Mouse (Mus musculus) neural tube, embryonic 15.5 days (tissue): ENCODE data around the gene Atp2c2. TPM values are rescaled to one million over a fixed set of nuclear protein-coding genes. Genes with fewer than 3 reads are reported as not detected.

ENCODE experiments used
- ATAC-seq: fragments of 200-750 bp; cut with Nextera tagmentation; 2 replicates; pipeline ENCODE4 v1.8.0; 2017; ENCODE audit warnings: mild to moderate bottlenecking, moderate TSS enrichment, moderate library complexity; ENCODE audit not compliant: low FRiP score
- H3K27ac ChIP-seq: fragments of 300-500 bp; sonication (generic); replicated peaks from 2 replicates; pipeline ENCODE4 v1.5.1; 2015; ENCODE audit warnings: mild to moderate bottlenecking, inconsistent platforms
- H3K27me3 ChIP-seq: fragments of 300-500 bp; sonication (generic); replicated peaks from 2 replicates; pipeline ENCODE4 v1.6.1; 2015; ENCODE audit warnings: inconsistent platforms
- H3K36me3 ChIP-seq: fragments of 300-500 bp; sonication (generic); 2 replicates; pipeline ENCODE4 v1.6.1; 2015; ENCODE audit warnings: inconsistent platforms
- H3K4me1 ChIP-seq: fragments of 300-500 bp; sonication (generic); 2 replicates; pipeline ENCODE4 v1.6.1; 2015; ENCODE audit warnings: inconsistent platforms
- H3K4me2 ChIP-seq: fragments of 300-500 bp; sonication (generic); 2 replicates; pipeline ENCODE4 v1.6.1; 2015; ENCODE audit warnings: inconsistent platforms, mild to moderate bottlenecking, moderate library complexity
- H3K4me3 ChIP-seq: fragments of 300-500 bp; sonication (generic); replicated peaks from 2 replicates; pipeline ENCODE4 v1.5.1; 2015; ENCODE audit warnings: mild to moderate bottlenecking, inconsistent platforms
- H3K9ac ChIP-seq: fragments of 300-500 bp; sonication (generic); replicated peaks from 2 replicates; pipeline ENCODE4 v1.6.1; 2015; ENCODE audit warnings: mild to moderate bottlenecking, inconsistent platforms
- H3K9me3 ChIP-seq: fragments of 300-500 bp; sonication (generic); replicated peaks from 2 replicates; pipeline ENCODE4 v1.6.1; 2016; ENCODE audit warnings: inconsistent platforms
- WGBS: fragments of 180-500 bp; shearing (Covaris S2); methylation state at CpG from one replicate; pipeline ENCODE4 v1.1.7; 2015; ENCODE audit warnings: mixed read lengths; 5-methylcytosine and 5-hydroxymethylcytosine counted together
- polyA plus RNA-seq: library from polyadenylated mRNA; unstranded; fragments of >200 nt; fragmentation: Nextera tagmentation; extraction: Ambion mirVana; gene quantifications from 2 replicates; pipeline ENCODE4 v1.2.1, GENCODE M21; 2015

Gene Atp2c2
- polyA plus RNA-seq, 1 experiment from 2014 or later = 0.36 TPM

GRCm38 (mm10) chr8:119789581-119789980 lies 89.8 kb downstream of the Atp2c2 start:
- Histone ChIP-seq H3K9me3 (no peaks in the 10 kb centered on the region), H3K4me1 (peaks cover 23% of the 10 kb centered on the region), H3K9ac (no peak overlapping the region), H3K4me3 (no peak overlapping the region), H3K4me2 (no peak overlapping the region), H3K27me3 (no peaks in the 10 kb centered on the region), H3K27ac (no peak overlapping the region), H3K36me3 (no peaks in the 10 kb centered on the region)
- ATAC-seq = no peak
- 89% methylated on average over 7 of the region's 7 CpGs for WGBS

GRCm38 (mm10) chr8:119791804-119792704 lies 92.2 kb downstream of the Atp2c2 start:
- Histone ChIP-seq H3K4me3 (no peak overlapping the region), H3K4me2 (no peak overlapping the region), H3K27me3 (no peaks in the 10 kb centered on the region), H3K4me1 (peaks cover 12% of the 10 kb centered on the region), H3K36me3 (no peaks in the 10 kb centered on the region), H3K9me3 (no peaks in the 10 kb centered on the region), H3K9ac (no peak overlapping the region), H3K27ac (peak overlapping the region; percentile 61; the same call in 1 of the 2 replicates)
- ATAC-seq = 0 out of 2 replicates have a peak, but pooled peaks have one; percentile 50
- WGBS = 20% methylated on average over 15 of the region's 16 CpGs

- Histone ChIP-seq H3K27ac (no peak overlapping the region), H3K4me3 (no peak overlapping the region), H3K9me3 (no peaks in the 10 kb centered on the region), H3K4me2 (no peak overlapping the region), H3K27me3 (no peaks in the 10 kb centered on the region), H3K36me3 (no peaks in the 10 kb centered on the region), H3K4me1 (peaks cover 26% of the 10 kb centered on the region), H3K9ac (no peak overlapping the region)
- WGBS = 40% methylated on average over 7 of the region's 7 CpGs
- ATAC-seq = no peak
Measured at GRCm38 (mm10) chr8:119794689-119795088, 94.9 kb downstream of the Atp2c2 start.

GRCm38 (mm10) chr8:119795651-119796050 lies 95.8 kb downstream of the Atp2c2 start:
- Histone ChIP-seq H3K4me2 (no peak overlapping the region), H3K4me1 (peaks cover 33% of the 10 kb centered on the region), H3K27me3 (no peaks in the 10 kb centered on the region), H3K27ac (no peak overlapping the region), H3K4me3 (no peak overlapping the region), H3K9ac (no peak overlapping the region), H3K36me3 (no peaks in the 10 kb centered on the region), H3K9me3 (no peaks in the 10 kb centered on the region)
- no peak for ATAC-seq
- WGBS = 88% methylated on average over 3 of the region's 3 CpGs

GRCm38 (mm10) chr8:119798170-119798964 lies 98.6 kb downstream of the Atp2c2 start:
- H3K9me3 ChIP-seq = no peaks in the 10 kb centered on the region
- no peaks in the 10 kb centered on the region for H3K27me3 ChIP-seq
- H3K9ac ChIP-seq = no peak overlapping the region
- 4% methylated on average over 15 of the region's 15 CpGs for WGBS
- no peaks in the 10 kb centered on the region for H3K36me3 ChIP-seq
- ATAC-seq = peak; percentile 81
- peak overlapping the region; percentile 82 for H3K27ac ChIP-seq
- H3K4me2 ChIP-seq = peak overlapping the region; percentile 46
- peak overlapping the region; percentile 14; the same call in 1 of the 2 replicates for H3K4me3 ChIP-seq
- H3K4me1 ChIP-seq = peaks cover 30% of the 10 kb centered on the region

- no peaks in the 10 kb centered on the region for H3K9me3 ChIP-seq
- ATAC-seq = no peak
Measured at GRCm38 (mm10) chr8:119798965-119799264, 99.1 kb downstream of the Atp2c2 start.

GRCm38 (mm10) chr8:119801168-119801567 lies 101.4 kb downstream of the Atp2c2 start:
- H3K9me3 ChIP-seq = no peaks in the 10 kb centered on the region
- no peak overlapping the region for H3K4me3 ChIP-seq
- peaks cover 35% of the 10 kb centered on the region for H3K4me1 ChIP-seq
- no peak overlapping the region for H3K9ac ChIP-seq
- no peak overlapping the region for H3K4me2 ChIP-seq
- 3% methylated on average over 4 of the region's 4 CpGs for WGBS
- peak overlapping the region; percentile 46 for H3K27ac ChIP-seq
- no peaks in the 10 kb centered on the region for H3K36me3 ChIP-seq
- no peaks in the 10 kb centered on the region for H3K27me3 ChIP-seq
- ATAC-seq = no peak

More at GRCm38 (mm10) chr8:119798965-119799264, 99.1 kb downstream of the Atp2c2 start:
- 50% methylated on average over 2 of the region's 2 CpGs for WGBS
- Histone ChIP-seq H3K4me1 (peaks cover 30% of the 10 kb centered on the region), H3K9ac (no peak overlapping the region), H3K4me3 (no peak overlapping the region), H3K27ac (peak overlapping the region; percentile 82), H3K36me3 (no peaks in the 10 kb centered on the region), H3K4me2 (peak overlapping the region; percentile 46), H3K27me3 (no peaks in the 10 kb centered on the region)

- Histone ChIP-seq H3K4me1 (peaks cover 45% of the 10 kb centered on the region), H3K36me3 (no peaks in the 10 kb centered on the region), H3K27ac (no peak overlapping the region), H3K4me3 (no peak overlapping the region), H3K9me3 (no peaks in the 10 kb centered on the region), H3K9ac (no peak overlapping the region), H3K4me2 (no peak overlapping the region), H3K27me3 (no peaks in the 10 kb centered on the region)
- 94% methylated on average over 1 of the region's 1 CpGs for WGBS
- no peak for ATAC-seq
Measured at GRCm38 (mm10) chr8:119802592-119802991, 102.8 kb downstream of the Atp2c2 start.

- Histone ChIP-seq H3K27me3 (no peaks in the 10 kb centered on the region), H3K4me1 (peaks cover 35% of the 10 kb centered on the region), H3K4me3 (no peak overlapping the region), H3K36me3 (0 out of 2 replicates have a peak, but pooled peaks cover 8% of the 10 kb centered on the region), H3K4me2 (no peak overlapping the region), H3K9ac (no peak overlapping the region), H3K27ac (no peak overlapping the region), H3K9me3 (no peaks in the 10 kb centered on the region)
- 51% methylated on average over 8 of the region's 8 CpGs for WGBS
- ATAC-seq = no peak
Measured at GRCm38 (mm10) chr8:119805275-119805674, 105.5 kb downstream of the Atp2c2 start.

- ATAC-seq = peak; percentile 15; the same call in 1 of the 2 replicates
- 0 out of 2 replicates have a peak, but pooled peaks cover 8% of the 10 kb centered on the region for H3K36me3 ChIP-seq
- H3K27ac ChIP-seq = peak overlapping the region; percentile 60; the same call in 1 of the 2 replicates
- 55% methylated on average over 14 of the region's 14 CpGs for WGBS
- peaks cover 36% of the 10 kb centered on the region for H3K4me1 ChIP-seq
- no peaks in the 10 kb centered on the region for H3K27me3 ChIP-seq
- H3K4me2 ChIP-seq = no peak overlapping the region
- H3K9ac ChIP-seq = no peak overlapping the region
- H3K4me3 ChIP-seq = no peak overlapping the region
- H3K9me3 ChIP-seq = no peaks in the 10 kb centered on the region
Measured at GRCm38 (mm10) chr8:119806422-119807263, 106.8 kb downstream of the Atp2c2 start.
